Mouse (Mus musculus) heart, embryonic 14.5 days (tissue): ENCODE data around the gene Prpf39. TPM values are rescaled to one million over a fixed set of nuclear protein-coding genes. Genes with fewer than 3 reads are reported as not detected.
A peak's percentile ranks its signal among the peaks of the same experiment; 100 is the strongest.

Source experiments
- ATAC-seq: fragments of 200-750 bp; cut with Nextera tagmentation; 2 replicates; pipeline ENCODE4 v1.8.0; 2017; ENCODE audit warnings: low read depth, moderate TSS enrichment; ENCODE audit not compliant: insufficient number of reproducible peaks, insufficient read depth, low FRiP score
- H3K27ac ChIP-seq, 2 experiments: fragments of 200-500 bp in 1 of 2; fragments of 300-500 bp in 1 of 2; sonication (generic) in 1 of 2; replicated peaks in 1 of 2; 2 replicates each; pipeline ENCODE4 v1.5.1; 2012 to 2014; ENCODE audit warnings: low read depth in 2 of 2, low read length in 2 of 2, control low read depth in 1 of 2, mild to moderate bottlenecking in 1 of 2, mixed read lengths in 1 of 2; ENCODE audit not compliant: control insufficient read depth in 1 of 2, insufficient read depth in 1 of 2
- H3K27me3 ChIP-seq: fragments of 300-500 bp; sonication (generic); 2 replicates; pipeline ENCODE4 v1.6.1; 2014; ENCODE audit warnings: mild to moderate bottlenecking, low read length, control low read depth; ENCODE audit not compliant: control insufficient read depth, insufficient read depth
- H3K36me3 ChIP-seq: fragments of 300-500 bp; sonication (generic); 2 replicates; pipeline ENCODE4 v1.6.1; 2014; ENCODE audit warnings: mild to moderate bottlenecking, control low read depth, low read length, mixed read lengths; ENCODE audit not compliant: control insufficient read depth, insufficient read depth
- H3K4me1 ChIP-seq, 2 experiments: fragments of 200-500 bp in 1 of 2; fragments of 300-500 bp in 1 of 2; sonication (generic) in 1 of 2; 2 replicates each; pipeline ENCODE4 v1.6.1; 2012 to 2014; ENCODE audit warnings: low read length in 2 of 2, control low read depth in 1 of 2, mixed read lengths in 1 of 2; ENCODE audit not compliant: control insufficient read depth in 2 of 2, insufficient read depth in 2 of 2
- H3K4me2 ChIP-seq: fragments of 300-500 bp; sonication (generic); 2 replicates; pipeline ENCODE4 v1.6.1; 2014; ENCODE audit warnings: mild to moderate bottlenecking, low read length
- H3K4me3 ChIP-seq, 2 experiments: fragments of 200-500 bp in 1 of 2; fragments of 300-500 bp in 1 of 2; sonication (generic) in 1 of 2; 2 replicates each; pipeline ENCODE4 v1.5.1; 2012 to 2014; ENCODE audit warnings: low read length in 2 of 2, mild to moderate bottlenecking in 2 of 2, control low read depth in 1 of 2, low read depth in 1 of 2, moderate library complexity in 1 of 2; ENCODE audit not compliant: control insufficient read depth in 1 of 2, insufficient read depth in 1 of 2
- H3K9ac ChIP-seq: fragments of 300-500 bp; sonication (generic); 2 replicates; pipeline ENCODE4 v1.6.1; 2014; ENCODE audit warnings: mild to moderate bottlenecking, low read length
- H3K9me3 ChIP-seq: fragments of 300-500 bp; sonication (generic); 2 replicates; pipeline ENCODE4 v1.6.1; 2016; ENCODE audit warnings: low read length, control low read depth; ENCODE audit not compliant: control insufficient read depth
- WGBS: fragments of 180-500 bp; shearing (Covaris S2); extraction: QIAGEN DNeasy Blood & Tissue Kit; methylation state at CpG from one replicate; pipeline ENCODE4 v1.1.7; 2014; 5-methylcytosine and 5-hydroxymethylcytosine counted together
- polyA plus RNA-seq: library from polyadenylated mRNA; unstranded; fragments of >200 nt; fragmentation: Nextera tagmentation; extraction: Ambion mirVana; gene quantifications from 2 replicates; pipeline ENCODE4 v1.2.1, GENCODE M21; 2014

Gene Prpf39
- polyA plus RNA-seq, 1 experiment from 2014 or later = 34.4 TPM

GRCm38 (mm10) chr12:65074651-65075050, 38.5 kb downstream of the Prpf39 start:
- no peak for ATAC-seq
- Histone ChIP-seq H3K36me3 (peaks cover 13% of the 10 kb centered on the region), H3K4me2 (peak overlapping the region; percentile 90), H3K27me3 (no peaks in the 10 kb centered on the region), H3K9ac (peak overlapping the region; percentile 81), H3K4me1 (peaks cover 6 to 18% of the 10 kb centered on the region in 2 experiments; a peak in 3 of 4 replicates), H3K9me3 (no peaks in the 10 kb centered on the region), H3K4me3 (peak overlapping the region in 1 of 2 experiments; percentile 79; a peak in 2 of 4 replicates), H3K27ac (peak overlapping the region; percentile 5 to 92; a peak in 3 of 4 replicates)
- WGBS = 35% methylated on average over 7 of the region's 7 CpGs

GRCm38 (mm10) chr12:65075085-65075732, 39.1 kb downstream of the Prpf39 start, which contains the start of gene Fancm:
Gene Fancm (plus strand): TSS chr12:65075603.
- peak within 1 kb of the TSS; percentile 81 for H3K9ac ChIP-seq
- H3K4me1 ChIP-seq = peaks cover 6 to 18% of the 10 kb centered on the region in 2 experiments; a peak in 3 of 4 replicates
- peak; percentile 24 for ATAC-seq
- H3K4me2 ChIP-seq = peak within 1 kb of the TSS; percentile 90
- WGBS = 2% methylated on average over 39 of the region's 39 CpGs
- peaks cover 18% of the 10 kb centered on the region for H3K36me3 ChIP-seq
- no peaks in the 10 kb centered on the region for H3K27me3 ChIP-seq
- peak within 1 kb of the TSS; percentile 79 for H3K4me3 ChIP-seq
- H3K27ac ChIP-seq = peak within 1 kb of the TSS; percentile 67 to 92
- no peaks in the 10 kb centered on the region for H3K9me3 ChIP-seq

- peaks cover 20% of the 10 kb centered on the region for H3K36me3 ChIP-seq
- WGBS = under 1% methylated on average over 40 of the region's 41 CpGs
- peak overlapping the region; percentile 79 for H3K4me3 ChIP-seq
- H3K4me2 ChIP-seq = peak overlapping the region; percentile 90
- no peak for ATAC-seq
- peaks cover 6 to 18% of the 10 kb centered on the region in 2 experiments; a peak in 3 of 4 replicates for H3K4me1 ChIP-seq
- H3K27me3 ChIP-seq = no peaks in the 10 kb centered on the region
- H3K9ac ChIP-seq = peak overlapping the region; percentile 81
- no peaks in the 10 kb centered on the region for H3K9me3 ChIP-seq
- peak overlapping the region; percentile 67 to 92 for H3K27ac ChIP-seq
Measured at GRCm38 (mm10) chr12:65075733-65076310, 39.7 kb downstream of the Prpf39 start.

GRCm38 (mm10) chr12:65076906-65077305, 40.8 kb downstream of the Prpf39 start:
- H3K9ac ChIP-seq = peak overlapping the region; percentile 81

GRCm38 (mm10) chr12:65108746-65109145, 72.6 kb downstream of the Prpf39 start:
- no peak overlapping the region for H3K9ac ChIP-seq
- no peaks in the 10 kb centered on the region for H3K9me3 ChIP-seq
- WGBS = 90% methylated on average over 1 of the region's 1 CpGs
- ATAC-seq = no peak
- H3K4me1 ChIP-seq = no peaks in the 10 kb centered on the region
- H3K27me3 ChIP-seq = no peaks in the 10 kb centered on the region
- no peak overlapping the region for H3K4me2 ChIP-seq
- H3K36me3 ChIP-seq = peaks cover 52% of the 10 kb centered on the region
- no peak overlapping the region for H3K4me3 ChIP-seq
- no peak overlapping the region for H3K27ac ChIP-seq

More at GRCm38 (mm10) chr12:65076906-65077305, 40.8 kb downstream of the Prpf39 start:
- peaks cover 4 to 18% of the 10 kb centered on the region in 2 experiments; a peak in 3 of 4 replicates for H3K4me1 ChIP-seq
- H3K4me3 ChIP-seq = peak overlapping the region in 1 of 2 experiments; percentile 79; a peak in 1 of 4 replicates
- no peak for ATAC-seq
- WGBS = 75% methylated on average over 8 of the region's 9 CpGs
- H3K36me3 ChIP-seq = peaks cover 18% of the 10 kb centered on the region
- no peak overlapping the region for H3K27ac ChIP-seq
- H3K4me2 ChIP-seq = peak overlapping the region; percentile 90
- H3K27me3 ChIP-seq = no peaks in the 10 kb centered on the region
- no peaks in the 10 kb centered on the region for H3K9me3 ChIP-seq

- WGBS = 78% methylated on average over 3 of the region's 3 CpGs
- no peak for ATAC-seq
- no peak overlapping the region for H3K4me2 ChIP-seq
- H3K9ac ChIP-seq = no peak overlapping the region
- H3K27me3 ChIP-seq = no peaks in the 10 kb centered on the region
- no peaks in the 10 kb centered on the region for H3K9me3 ChIP-seq
- peaks cover 0 to 2% of the 10 kb centered on the region in 2 experiments; a peak in 1 of 4 replicates for H3K4me1 ChIP-seq
- no peak overlapping the region for H3K27ac ChIP-seq
- H3K4me3 ChIP-seq = no peak overlapping the region
- peaks cover 50% of the 10 kb centered on the region for H3K36me3 ChIP-seq
Measured at GRCm38 (mm10) chr12:65111503-65111902, 75.4 kb downstream of the Prpf39 start.

GRCm38 (mm10) chr12:65112811-65113210, 76.7 kb downstream of the Prpf39 start:
- WGBS = 93% methylated on average over 1 of the region's 1 CpGs
- no peak overlapping the region for H3K9ac ChIP-seq
- H3K9me3 ChIP-seq = no peaks in the 10 kb centered on the region
- H3K4me3 ChIP-seq = no peak overlapping the region
- no peak overlapping the region for H3K27ac ChIP-seq
- peaks cover 48% of the 10 kb centered on the region for H3K36me3 ChIP-seq
- peaks cover 0 to 2% of the 10 kb centered on the region in 2 experiments; a peak in 1 of 4 replicates for H3K4me1 ChIP-seq
- ATAC-seq = no peak
- no peak overlapping the region for H3K4me2 ChIP-seq
- no peaks in the 10 kb centered on the region for H3K27me3 ChIP-seq
